Mouse (Mus musculus): Measurements from ENCODE around the gene F830045P16Rik.
"Not testable (repeated sequence)": the region's sequence is repeated elsewhere in the genome, so short reads cannot be mapped to it uniquely, and the experiment has no call there.

GRCm38 (mm10) chr2:129438772-129439171, 97.6 kb downstream of the F830045P16Rik start:
- not testable (repeated sequence) for TF ChIP-seq CTCF (IDR thresholded peaks at IDR 0.05; ENCODE audit: insufficient read depth, low read length); POLR2A (IDR thresholded peaks at IDR 0.05; ENCODE audit: borderline replicate concordance, extremely low read depth, low read depth, low read length)
